Mouse (Mus musculus) neural tube, embryonic 11.5 days (tissue): Measurements from ENCODE around the gene Leng1. TPM values are rescaled to one million over a fixed set of nuclear protein-coding genes. Genes with fewer than 3 reads are reported as not detected.

ENCODE experiments used
- ATAC-seq: fragments of 200-750 bp; cut with Nextera tagmentation; 2 replicates; pipeline ENCODE4 v1.8.0; 2017; ENCODE audit warnings: moderate number of reproducible peaks, mild to moderate bottlenecking, moderate TSS enrichment, moderate library complexity; ENCODE audit not compliant: insufficient read depth, low FRiP score, low TSS enrichment
- DNase-seq: peaks from one replicate; pipeline ENCODE4 v3.0.0-alpha.2; 2015; ENCODE audit warnings: low spot score
- H3K27ac ChIP-seq: fragments of 300-500 bp; sonication (generic); 2 replicates; pipeline ENCODE4 v1.5.1; 2014; ENCODE audit warnings: low read depth, mild to moderate bottlenecking, low read length
- H3K27me3 ChIP-seq: fragments of 300-500 bp; sonication (generic); 2 replicates; pipeline ENCODE4 v1.6.1; 2014; ENCODE audit warnings: mild to moderate bottlenecking, low read length, mixed read lengths; ENCODE audit not compliant: control insufficient read depth, insufficient read depth
- H3K36me3 ChIP-seq: fragments of 300-500 bp; sonication (generic); 2 replicates; pipeline ENCODE4 v1.6.1; 2014; ENCODE audit warnings: mild to moderate bottlenecking, low read length, moderate library complexity, mixed read lengths; ENCODE audit not compliant: control insufficient read depth, insufficient read depth
- H3K4me1 ChIP-seq: fragments of 300-500 bp; sonication (generic); 2 replicates; pipeline ENCODE4 v1.6.1; 2014; ENCODE audit warnings: low read length, mixed read lengths; ENCODE audit not compliant: control insufficient read depth, insufficient read depth
- H3K4me2 ChIP-seq: fragments of 300-500 bp; sonication (generic); 2 replicates; pipeline ENCODE4 v1.6.1; 2014; ENCODE audit warnings: low read depth, mild to moderate bottlenecking, moderate library complexity
- H3K4me3 ChIP-seq: fragments of 300-500 bp; sonication (generic); 2 replicates; pipeline ENCODE4 v1.5.1; 2014; ENCODE audit warnings: low read depth, low read length
- H3K9ac ChIP-seq: fragments of 300-500 bp; sonication (generic); 2 replicates; pipeline ENCODE4 v1.6.1; 2014; ENCODE audit warnings: mild to moderate bottlenecking, low read length
- H3K9me3 ChIP-seq: fragments of 300-500 bp; sonication (generic); 2 replicates; pipeline ENCODE4 v1.6.1; 2016; ENCODE audit warnings: low read length; ENCODE audit not compliant: control insufficient read depth
- WGBS: fragments of 180-500 bp; shearing (Covaris S2); extraction: QIAGEN DNeasy Blood & Tissue Kit; methylation state at CpG from one replicate; pipeline ENCODE4 v1.1.7; 2014; 5-methylcytosine and 5-hydroxymethylcytosine counted together
- polyA plus RNA-seq: library from polyadenylated mRNA; unstranded; fragments of >200 nt; fragmentation: Nextera tagmentation; extraction: Ambion mirVana; gene quantifications from 2 replicates; pipeline ENCODE4 v1.2.1, GENCODE M21; 2014

Leng1 gene
- polyA plus RNA-seq, 1 experiment from 2014 or later: 18.2 TPM

DNA sequence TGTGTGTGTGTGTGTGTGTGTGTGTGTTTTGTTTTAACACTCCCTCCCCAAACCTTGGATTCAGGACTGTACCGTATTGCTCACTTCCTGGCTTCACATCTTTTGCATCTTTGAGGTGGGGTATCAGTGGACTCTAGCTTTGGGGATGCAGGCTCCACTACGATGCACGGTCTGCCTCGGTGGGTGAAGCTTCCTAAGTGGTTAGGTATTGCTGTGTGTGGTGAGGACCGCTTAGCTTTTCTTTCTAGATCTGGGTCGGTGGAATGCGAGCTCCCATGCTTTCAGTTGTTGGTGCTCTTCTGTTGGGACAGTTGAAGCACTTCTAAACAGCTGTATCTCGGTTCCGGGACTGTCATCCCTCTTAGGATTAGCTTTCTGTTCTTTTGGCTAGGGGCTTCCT lies 19.5 kb downstream of the Leng1 start:
- Histone ChIP-seq H3K4me2 (peak overlapping the region; percentile 73), H3K4me3 (peak overlapping the region; percentile 100), H3K27ac (no peak overlapping the region), H3K9ac (peak overlapping the region; percentile 98), H3K9me3 (0 out of 2 replicates have a peak, but pooled peaks cover 3% of the 10 kb centered on the region), H3K4me1 (peaks cover 21% of the 10 kb centered on the region), H3K27me3 (no peaks in the 10 kb centered on the region), H3K36me3 (peaks cover 12% of the 10 kb centered on the region)
- no peak for ATAC-seq
- 33% methylated on average over 9 of the region's 9 CpGs for WGBS
- no peak for DNase-seq

DNA sequence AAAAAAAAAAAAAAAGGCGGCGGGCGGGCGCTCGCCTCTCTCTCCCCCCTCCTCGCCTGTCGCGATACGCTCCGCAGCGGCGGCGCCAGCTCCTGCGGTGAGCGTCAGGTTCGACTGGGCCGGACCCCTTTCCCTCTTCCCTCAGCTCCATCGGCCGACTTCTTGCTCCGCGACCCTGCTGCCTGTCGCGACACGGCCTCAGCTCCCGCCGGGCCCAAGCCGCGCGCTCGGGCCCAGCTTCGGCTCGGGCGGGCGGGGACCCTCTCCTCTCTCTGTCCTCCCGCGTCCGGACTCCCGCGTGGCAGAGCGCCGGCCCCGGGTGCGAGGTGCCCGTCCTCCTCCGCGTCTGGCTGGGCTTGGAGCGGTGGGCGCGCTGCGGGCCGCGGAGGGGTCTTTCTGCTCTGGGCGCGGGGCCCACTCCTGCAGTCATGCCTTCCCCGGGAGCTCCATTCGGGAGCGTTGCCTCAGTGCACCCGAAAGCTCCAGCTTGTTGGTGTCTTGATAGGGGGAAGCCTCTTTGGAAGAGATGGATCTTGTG lies 20.1 kb downstream of the Leng1 start:
- H3K36me3 ChIP-seq: peaks cover 10% of the 10 kb centered on the region
- peak overlapping the region; percentile 98 for H3K9ac ChIP-seq
- ATAC-seq (peak; percentile 1; the same call in 1 of the 2 replicates), DNase-seq (no peak)
- 0 out of 2 replicates have a peak, but pooled peaks cover 3% of the 10 kb centered on the region for H3K9me3 ChIP-seq
- H3K27ac ChIP-seq: peak overlapping the region; percentile 97
- peak overlapping the region; percentile 73 for H3K4me2 ChIP-seq
- under 1% methylated on average over 40 of the region's 58 CpGs for WGBS
- peak overlapping the region; percentile 100 for H3K4me3 ChIP-seq
- H3K27me3 ChIP-seq: no peaks in the 10 kb centered on the region
- H3K4me1 ChIP-seq: peaks cover 21% of the 10 kb centered on the region

DNA sequence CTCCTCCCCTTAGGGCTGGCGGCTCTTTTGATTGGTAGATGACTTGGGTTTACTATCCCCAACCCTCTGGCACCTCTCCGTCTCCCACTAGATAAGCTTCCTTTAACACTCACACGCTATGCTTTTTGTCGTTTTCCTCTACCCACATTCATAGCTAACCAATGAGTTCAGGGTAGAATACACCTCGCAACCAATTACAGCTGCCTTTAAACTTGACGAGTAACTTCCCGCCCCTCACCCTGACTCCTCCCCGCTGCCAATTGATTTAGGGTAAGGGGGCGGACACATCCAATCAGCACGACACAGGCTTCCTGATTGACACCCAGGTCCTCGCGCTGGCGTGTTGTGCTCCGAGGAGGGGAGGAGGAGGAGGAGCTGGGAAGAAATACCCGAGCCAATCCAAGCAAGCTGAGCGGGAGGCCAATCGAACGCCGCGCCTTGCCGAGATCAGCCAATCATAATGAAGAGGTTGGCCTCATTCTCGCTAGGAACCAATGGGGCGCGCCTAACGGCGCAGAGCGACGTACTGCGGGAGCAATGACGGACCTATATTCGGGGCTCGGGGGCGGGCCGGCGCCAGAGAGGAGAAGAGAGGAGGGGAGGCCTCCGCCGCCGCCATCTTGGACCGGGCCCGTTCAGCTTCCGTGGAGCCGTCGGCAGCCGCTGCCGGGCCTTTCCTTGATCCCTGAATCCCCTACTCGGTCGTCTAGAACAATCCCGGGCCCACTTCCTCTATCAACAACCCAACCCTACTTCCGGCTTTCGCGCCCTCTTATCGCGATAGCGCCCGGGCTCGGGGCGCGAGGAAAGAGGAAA lies 20.8 kb downstream of the Leng1 start, which contains the start of gene Cnot3:
Gene Cnot3, plus strand, starts transcription at position 597 of the 816 bp plus-strand sequence.
- Histone ChIP-seq H3K4me3 (peak within 1 kb of the TSS; percentile 100), H3K27me3 (no peaks in the 10 kb centered on the region), H3K9me3 (0 out of 2 replicates have a peak, but pooled peaks cover 3% of the 10 kb centered on the region), H3K9ac (peak within 1 kb of the TSS; percentile 98), H3K27ac (peak within 1 kb of the TSS; percentile 97), H3K36me3 (peaks cover 6% of the 10 kb centered on the region), H3K4me2 (peak within 1 kb of the TSS; percentile 73), H3K4me1 (peaks cover 21% of the 10 kb centered on the region)
- WGBS: 0% methylated on average over 57 of the region's 58 CpGs
- peak; percentile 98 for DNase-seq
- peak; percentile 98 for ATAC-seq

DNA sequence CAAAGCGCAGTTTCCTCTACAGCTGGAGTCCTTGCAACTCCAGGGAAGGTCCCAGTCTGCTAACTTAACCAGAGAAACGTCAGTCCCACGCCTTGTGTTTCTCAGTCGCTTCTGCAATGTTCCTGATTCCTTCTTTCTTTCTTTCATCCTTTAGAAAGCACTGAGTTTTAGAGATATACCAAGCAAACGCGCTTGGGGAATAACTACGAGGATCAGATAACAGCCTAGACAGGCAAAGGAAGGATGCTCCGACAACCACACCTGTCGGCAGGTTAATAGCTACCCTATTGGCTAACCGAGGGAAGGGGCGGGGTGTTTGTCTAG lies 21.3 kb downstream of the Leng1 start:
- H3K9ac ChIP-seq: no peak overlapping the region
- ATAC-seq: no peak

DNA sequence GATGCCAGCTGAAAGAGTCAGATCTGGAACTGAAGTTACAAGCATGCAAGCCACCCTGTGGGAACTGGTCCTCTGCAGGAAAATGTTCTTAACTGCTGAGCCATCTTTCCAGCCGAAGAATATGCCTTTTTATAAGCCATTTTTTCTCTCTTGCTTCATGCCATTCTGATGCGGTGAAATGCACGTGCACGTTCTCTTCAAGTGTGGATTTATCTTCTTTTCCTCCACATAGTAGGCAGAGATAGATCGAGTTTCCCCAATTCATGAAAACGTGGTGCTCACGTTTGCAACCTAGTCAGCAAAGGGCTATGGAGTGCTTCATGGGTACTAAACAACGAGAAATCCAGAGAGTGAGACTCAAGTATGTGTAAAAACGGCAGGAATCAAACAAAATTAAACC lies 21.8 kb downstream of the Leng1 start:
- DNase-seq (no peak), ATAC-seq (no peak)
- H3K27ac ChIP-seq: no peak overlapping the region
- H3K4me2 ChIP-seq: peak overlapping the region; percentile 50
- peaks cover 21% of the 10 kb centered on the region for H3K4me1 ChIP-seq
- H3K4me3 ChIP-seq: peak overlapping the region; percentile 100
- no peaks in the 10 kb centered on the region for H3K27me3 ChIP-seq
- H3K9me3 ChIP-seq: 0 out of 2 replicates have a peak, but pooled peaks cover 3% of the 10 kb centered on the region
- peaks cover 6% of the 10 kb centered on the region for H3K36me3 ChIP-seq
- 29% methylated on average over 9 of the region's 9 CpGs for WGBS
- H3K9ac ChIP-seq: no peak overlapping the region

More for the DNA sequence above, 21.3 kb downstream of the Leng1 start:
- Histone ChIP-seq H3K27ac (no peak overlapping the region), H3K4me1 (peaks cover 21% of the 10 kb centered on the region), H3K4me3 (peak overlapping the region; percentile 100), H3K9me3 (0 out of 2 replicates have a peak, but pooled peaks cover 3% of the 10 kb centered on the region), H3K4me2 (peak overlapping the region; percentile 50), H3K27me3 (no peaks in the 10 kb centered on the region), H3K36me3 (peaks cover 6% of the 10 kb centered on the region)
- WGBS: 1% methylated on average over 11 of the region's 11 CpGs
- DNase-seq: no peak

DNA sequence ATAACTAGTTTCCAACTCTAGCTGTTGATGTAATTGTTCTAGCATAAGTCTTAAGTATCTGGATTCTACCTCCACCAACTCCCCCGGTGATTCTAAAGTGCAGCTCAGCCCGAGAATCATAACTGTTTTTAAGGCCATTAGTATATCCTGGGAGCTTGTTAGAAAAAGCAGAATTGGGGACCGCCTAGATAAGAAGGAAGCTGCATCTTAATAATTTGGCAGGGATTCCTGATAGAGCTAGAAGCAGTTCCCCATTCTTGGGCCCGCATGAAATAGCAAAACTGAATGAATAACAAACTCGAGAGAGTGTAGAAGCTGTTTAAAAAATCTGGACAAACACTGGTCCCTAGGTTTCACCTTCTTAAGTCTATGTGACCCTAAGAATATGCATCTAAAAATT lies 22.2 kb downstream of the Leng1 start:
- Histone ChIP-seq H3K4me2 (no peak overlapping the region), H3K4me1 (peaks cover 21% of the 10 kb centered on the region), H3K36me3 (peaks cover 9% of the 10 kb centered on the region), H3K4me3 (no peak overlapping the region), H3K9ac (no peak overlapping the region), H3K9me3 (0 out of 2 replicates have a peak, but pooled peaks cover 3% of the 10 kb centered on the region), H3K27ac (no peak overlapping the region), H3K27me3 (no peaks in the 10 kb centered on the region)
- WGBS: 77% methylated on average over 5 of the region's 5 CpGs
- no peak for ATAC-seq
- DNase-seq: no peak

DNA sequence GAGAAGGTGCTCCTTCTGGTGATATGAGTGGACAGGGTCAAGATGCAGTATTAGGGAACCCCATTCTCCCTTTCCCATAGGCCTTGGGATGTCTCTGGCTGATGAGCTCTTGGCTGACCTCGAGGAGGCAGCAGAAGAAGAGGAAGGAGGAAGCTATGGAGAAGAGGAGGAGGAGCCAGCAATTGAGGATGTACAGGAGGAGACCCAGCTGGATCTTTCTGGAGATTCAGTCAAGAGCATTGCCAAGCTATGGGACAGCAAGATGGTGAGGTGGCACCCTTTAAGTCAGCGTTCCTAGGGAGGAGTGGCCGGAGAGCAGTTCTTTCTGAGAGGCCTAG lies 35.2 kb downstream of the Leng1 start:
- H3K27ac ChIP-seq: no peak overlapping the region
- 65% methylated on average over 3 of the region's 3 CpGs for WGBS
- no peak for ATAC-seq
- H3K4me2 ChIP-seq: peak overlapping the region; percentile 90
- peaks cover 10% of the 10 kb centered on the region for H3K4me1 ChIP-seq
- no peaks in the 10 kb centered on the region for H3K27me3 ChIP-seq
- H3K9me3 ChIP-seq: no peaks in the 10 kb centered on the region
- peak overlapping the region; percentile 79 for H3K9ac ChIP-seq
- peak overlapping the region; percentile 57 for H3K4me3 ChIP-seq
- peaks cover 3% of the 10 kb centered on the region; the same call in 1 of the 2 replicates for H3K36me3 ChIP-seq
- DNase-seq: no peak

DNA sequence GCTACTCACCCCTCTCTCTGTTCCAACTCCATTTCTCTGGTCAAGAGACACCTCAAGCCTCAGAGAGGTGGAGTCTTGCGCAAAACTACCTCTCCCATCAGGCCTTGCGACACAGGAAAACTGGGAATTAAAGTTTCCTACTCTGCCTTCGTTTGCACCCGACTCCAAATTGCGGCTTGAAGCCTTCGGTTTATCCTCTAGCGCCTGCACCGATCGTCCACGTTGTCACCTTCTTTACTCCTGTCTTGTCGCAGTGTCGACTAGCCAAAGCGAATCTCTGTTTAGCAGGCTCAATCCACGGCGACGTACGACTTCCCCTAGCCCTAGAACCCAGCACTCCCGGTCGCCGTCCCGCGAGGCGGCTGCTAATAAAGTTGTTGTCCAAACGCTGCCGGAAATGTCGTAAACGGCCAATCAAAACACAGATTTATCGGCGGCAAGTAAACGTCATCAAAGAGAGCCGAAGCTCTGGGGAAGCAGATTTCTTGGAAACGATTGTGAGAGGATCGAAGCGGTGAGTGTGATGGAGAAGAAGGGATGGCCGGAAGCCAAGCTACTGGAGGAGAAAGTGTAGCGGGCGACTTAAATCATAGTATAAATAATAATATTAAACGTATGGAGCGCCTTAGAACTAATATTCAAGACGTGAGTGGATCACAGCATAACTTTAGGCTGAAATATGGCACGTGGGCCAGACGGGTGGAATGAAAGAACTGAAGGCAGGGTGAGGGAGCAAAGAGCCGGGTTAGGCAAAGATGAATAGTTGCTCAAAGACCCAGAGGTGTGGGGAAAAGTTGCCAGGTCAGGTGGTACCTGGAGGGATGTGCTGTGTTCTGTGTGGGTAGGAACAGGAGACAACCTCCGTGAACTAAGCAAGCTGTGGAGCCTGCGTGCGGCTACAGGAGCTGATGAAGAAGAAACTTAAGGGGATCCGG lies 35.8 kb downstream of the Leng1 start, which contains the start of the genes Tfpt and Prpf31:
Gene Tfpt, minus strand, starts transcription at position 387 of the 935 bp plus-strand sequence.
Gene Prpf31, plus strand, starts transcription at position 443 of the 935 bp plus-strand sequence.
- Histone ChIP-seq H3K27ac (no peak within 1 kb of the TSS), H3K27me3 (no peaks in the 10 kb centered on the region), H3K36me3 (peaks cover 3% of the 10 kb centered on the region; the same call in 1 of the 2 replicates), H3K4me2 (peak within 1 kb of the TSS; percentile 92), H3K9ac (peak within 1 kb of the TSS; percentile 79), H3K4me1 (peaks cover 10% of the 10 kb centered on the region), H3K9me3 (no peaks in the 10 kb centered on the region), H3K4me3 (peak within 1 kb of the TSS; percentile 57)
- under 1% methylated on average over 47 of the region's 47 CpGs for WGBS
- ATAC-seq (peak; percentile 85), DNase-seq (peak; percentile 91)
